Mouse (Mus musculus) layer of hippocampus, postnatal 14 days (tissue): ENCODE measurements around the gene Rrp8. TPM values are rescaled to one million over a fixed set of nuclear protein-coding genes. Genes with fewer than 3 reads are reported as not detected.
"Not testable (repeated sequence)": the region's sequence is repeated elsewhere in the genome, so short reads cannot be mapped to it uniquely, and the experiment has no call there.

Source experiments
- DNase-seq, 2 experiments: peaks; one replicate each; pipeline ENCODE4 v3.0.0; 2021 to 2022; ENCODE audit warnings: low spot score in 2 of 2, mixed read lengths in 1 of 2
- total RNA-seq, 2 experiments: library from RNA; stranded (reverse); gene quantifications; 2 replicates each; pipeline ENCODE4 v1.2.3; 2021

The Rrp8 gene
- total RNA-seq, 2 experiments from 2014 or later, result 12.5 to 14.7 TPM

- DNase-seq, result no peak
Observed at GRCm38 (mm10) chr7:105747776-105748175, 10.6 kb upstream of the Rrp8 start.

- DNase-seq, result peak; percentile 78 to 85
Observed at GRCm38 (mm10) chr7:105743926-105744590, 6.9 kb upstream of the Rrp8 start, which contains the start of gene Taf10. Taf10 (minus strand) TSS chr7:105744361.

GRCm38 (mm10) chr7:105743246-105743925 lies 6.2 kb upstream of the Rrp8 start:
- DNase-seq, result not testable (repeated sequence)

GRCm38 (mm10) chr7:105742539-105743215 lies 5.5 kb upstream of the Rrp8 start:
- not testable (repeated sequence) for DNase-seq

- no peak for DNase-seq
Observed at GRCm38 (mm10) chr7:105741978-105742377, 4.8 kb upstream of the Rrp8 start.

GRCm38 (mm10) chr7:105740851-105741250 lies 3.7 kb upstream of the Rrp8 start:
- no peak for DNase-seq

- DNase-seq, result no peak
Observed at GRCm38 (mm10) chr7:105740089-105740795, 3.1 kb upstream of the Rrp8 start.

GRCm38 (mm10) chr7:105738948-105739347 lies 1.8 kb upstream of the Rrp8 start:
- DNase-seq, result no peak

GRCm38 (mm10) chr7:105738286-105738685 lies 1.1 kb upstream of the Rrp8 start:
- DNase-seq, result no peak

GRCm38 (mm10) chr7:105737648-105738047 lies 463 bp upstream of the Rrp8 start:
- DNase-seq, result no peak

- DNase-seq, result peak; percentile 90 to 94
Observed at GRCm38 (mm10) chr7:105736264-105736901, 802 bp downstream of the Rrp8 start, which contains the start of gene Ilk. Ilk (plus strand) TSS chr7:105736592.

- not testable (repeated sequence) for DNase-seq
Observed at GRCm38 (mm10) chr7:105735464-105735863, 1.7 kb downstream of the Rrp8 start.

- no peak for DNase-seq
Observed at GRCm38 (mm10) chr7:105734826-105735225, 2.4 kb downstream of the Rrp8 start.

GRCm38 (mm10) chr7:105733836-105734235 lies 3.3 kb downstream of the Rrp8 start:
- DNase-seq, result no peak

- DNase-seq, result peak in 1 of 2 experiments; percentile 67
Observed at GRCm38 (mm10) chr7:105728701-105729428, 8.3 kb downstream of the Rrp8 start.

GRCm38 (mm10) chr7:105726980-105727325 lies 10.2 kb downstream of the Rrp8 start:
- DNase-seq, result no peak

GRCm38 (mm10) chr7:105726144-105726979 lies 10.8 kb downstream of the Rrp8 start:
- DNase-seq, result peak in 1 of 2 experiments; percentile 83

- no peak for DNase-seq
Observed at GRCm38 (mm10) chr7:105721916-105722315, 15.3 kb downstream of the Rrp8 start.

- no peak for DNase-seq
Observed at GRCm38 (mm10) chr7:105715366-105715765, 21.8 kb downstream of the Rrp8 start.
